Mouse (Mus musculus) heart, postnatal 10 days (tissue): ENCODE data around the gene Rabgap1. TPM values are rescaled to one million over a fixed set of nuclear protein-coding genes. Genes with fewer than 3 reads are reported as not detected.
A peak's percentile ranks its signal among the peaks of the same experiment; 100 is the strongest.
"Not testable (repeated sequence)": the region's sequence is repeated elsewhere in the genome, so short reads cannot be mapped to it uniquely, and the experiment has no call there.

Experiments
- DNase-seq, 2 experiments: peaks; one replicate each; pipeline ENCODE4 v3.0.0; 2021
- intact Hi-C: fragments of 180-260 bp; cut with DNase I; formaldehyde crosslinking; loops from one replicate; pipeline ENCODE4 v1.15.1; 2025
- total RNA-seq, 2 experiments: library from RNA; stranded (reverse); gene quantifications; 2 replicates each; pipeline ENCODE4 v1.2.3; 2021

Rabgap1 gene
- 10 to 100 TPM; 45.9 to 56.7 TPM for total RNA-seq

- intact Hi-C loops = no loop called here
- DNase-seq = peak; percentile 97 to 99
Observed at GRCm38 (mm10) chr2:37442611-37443591, at the start of gene Rabgap1, which contains the start of the genes Zbtb26 and Zbtb6. Gene Rabgap1, plus strand, starts transcription at chr2:37443279. Gene Zbtb26, minus strand, starts transcription at chr2:37443135. Gene Zbtb6, minus strand, starts transcription at chr2:37443171.

GRCm38 (mm10) chr2:37395539-37395938 is 47.5 kb upstream of the Rabgap1 start:
- peak in 1 of 2 experiments; percentile 18 for DNase-seq
- intact Hi-C loops = loop anchor here (5.0 kb wide), 1 partner anchor 92 kb away; no protein-coding TSS in a partner anchor

GRCm38 (mm10) chr2:37421903-37422302 is 21.2 kb upstream of the Rabgap1 start:
- intact Hi-C loops = no loop called here
- no peak for DNase-seq

DNA sequence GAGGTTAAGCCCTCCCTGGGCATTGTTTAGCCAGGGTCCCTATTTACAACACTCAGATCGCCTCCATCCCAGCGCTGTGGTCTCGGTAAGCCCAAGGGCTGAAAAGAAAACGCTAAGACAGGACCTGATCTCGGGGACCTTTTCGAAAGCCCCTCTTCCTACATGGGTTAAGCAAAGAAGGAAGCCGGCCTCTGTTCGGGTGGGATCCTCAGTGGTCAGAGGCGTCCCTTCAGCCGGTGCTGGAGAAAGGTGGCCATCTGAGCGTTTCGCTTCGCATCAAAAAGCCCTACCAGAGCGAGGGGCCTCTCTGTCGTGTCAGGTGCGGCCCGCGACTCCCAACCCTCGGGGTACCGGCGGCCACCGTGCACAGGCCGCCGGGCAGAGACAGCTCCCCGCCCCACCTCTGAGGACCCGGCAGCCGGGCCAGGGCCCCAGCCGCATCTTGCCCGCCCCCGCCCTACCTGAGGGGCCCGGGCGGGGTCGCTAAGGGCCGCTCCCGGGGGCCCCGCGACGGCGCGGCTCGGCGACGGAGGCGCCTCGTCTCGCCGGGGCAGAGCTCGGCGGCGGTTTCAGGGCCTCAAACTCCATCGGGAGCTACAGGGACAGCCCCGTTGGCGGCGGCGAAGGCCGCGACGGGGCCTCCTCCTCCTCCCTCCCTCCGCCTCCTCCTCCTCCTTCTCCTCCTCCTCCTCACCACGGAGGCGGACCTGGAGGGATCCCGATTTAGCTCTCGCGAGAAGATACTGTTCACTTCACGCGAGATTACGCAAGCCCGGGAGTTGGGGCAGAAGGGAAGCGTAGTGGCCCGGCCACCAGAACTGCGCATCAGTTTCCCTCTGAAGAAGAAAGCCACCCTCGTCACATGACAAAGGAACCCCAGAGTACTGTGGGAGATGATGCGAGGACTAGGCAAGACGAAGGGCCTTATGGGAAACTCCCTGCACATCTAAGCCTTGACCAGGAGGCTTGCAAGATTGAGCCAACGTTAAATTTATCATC is 20.5 kb upstream of the Rabgap1 start, which contains the start of gene Rc3h2:
Rc3h2 (minus strand) TSS at position 598 of the 999 bp plus-strand sequence.
- intact Hi-C loops = no loop called here
- DNase-seq = peak; percentile 98

DNA sequence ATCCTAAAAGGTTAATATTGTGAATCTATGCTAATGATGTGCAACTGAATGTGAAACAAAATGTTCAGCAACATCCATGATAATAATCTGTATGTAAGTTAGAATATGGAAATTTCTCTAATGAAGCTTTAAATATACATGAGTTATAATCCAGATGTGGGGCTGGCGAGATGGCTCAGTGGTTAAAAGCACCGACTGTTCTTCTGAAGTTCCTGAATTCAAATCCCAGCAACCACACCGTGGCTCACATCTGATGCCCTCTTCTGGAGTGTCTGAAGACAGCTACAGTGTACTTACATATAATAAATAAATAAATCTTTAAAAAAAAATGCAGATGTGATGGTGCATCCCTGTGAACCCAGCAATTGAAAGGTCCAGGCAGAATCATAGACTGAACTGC is 19.4 kb upstream of the Rabgap1 start:
- intact Hi-C loops = no loop called here
- no peak for DNase-seq

DNA sequence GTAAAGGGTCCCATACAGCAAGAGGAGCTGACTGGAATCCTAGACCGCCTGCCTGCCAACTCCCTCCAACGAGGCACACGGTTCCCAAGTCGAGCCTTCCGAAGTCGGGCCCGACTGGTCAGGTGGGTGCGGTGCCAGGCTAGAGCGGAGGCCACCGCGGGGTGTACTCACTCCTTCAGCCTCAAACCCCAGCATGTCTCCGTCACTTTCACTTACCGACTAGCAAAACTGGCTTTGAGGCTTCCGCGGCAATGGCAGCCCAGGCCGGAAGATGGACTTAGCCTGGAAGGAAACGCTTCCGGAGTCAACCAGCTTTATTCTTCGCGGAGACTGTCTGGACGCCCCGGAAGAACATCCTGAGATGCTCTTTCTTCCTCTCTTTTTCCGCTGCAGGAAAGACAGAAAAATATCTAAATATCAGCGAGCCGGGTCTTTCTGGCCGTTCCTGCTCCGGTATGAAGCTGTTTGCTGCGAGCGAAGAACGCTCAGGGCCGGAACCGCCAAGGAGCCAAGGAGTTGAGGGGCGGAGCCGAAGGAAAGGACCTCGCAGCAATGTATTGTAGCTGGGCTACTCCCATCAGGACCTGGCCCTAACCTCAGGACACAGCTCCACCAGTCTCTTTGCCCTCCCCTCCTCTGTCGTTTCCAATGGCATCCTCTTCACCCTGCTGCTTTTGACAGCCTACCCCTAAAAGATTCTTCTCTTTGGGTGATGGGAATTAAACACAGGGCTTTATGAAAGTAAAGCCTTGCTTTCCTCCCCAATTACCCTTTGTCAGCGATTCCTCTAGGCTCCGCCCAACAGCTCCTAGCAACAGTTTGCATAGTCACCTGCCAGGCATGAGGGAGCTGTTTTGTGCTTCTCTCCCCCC is 12.2 kb upstream of the Rabgap1 start:
- intact Hi-C loops = no loop called here
- peak; percentile 89 to 91 for DNase-seq

DNA sequence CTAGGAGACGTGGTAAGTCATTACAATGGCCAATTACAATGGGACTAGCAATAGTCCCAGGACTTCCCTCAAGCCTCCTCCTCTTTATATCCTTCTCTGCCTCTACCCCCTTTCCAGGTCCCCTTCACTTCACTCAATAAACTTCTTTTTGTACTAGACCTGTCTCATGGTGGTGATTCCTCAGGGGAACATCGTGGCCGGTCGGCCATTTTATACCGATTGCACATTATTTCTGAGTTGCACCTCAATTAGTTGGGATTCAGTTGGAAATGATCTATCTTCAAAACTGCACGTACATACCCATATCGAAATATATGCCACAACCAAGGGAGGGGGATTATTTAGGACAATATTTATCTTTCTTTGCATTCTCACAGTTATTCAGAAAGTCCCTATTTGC is 11.5 kb upstream of the Rabgap1 start:
- intact Hi-C loops = no loop called here
- no peak for DNase-seq

- DNase-seq = peak; percentile 95 to 96
- intact Hi-C loops = no loop called here
Observed at GRCm38 (mm10) chr2:37451667-37452375, 8.7 kb downstream of the Rabgap1 start.

DNA sequence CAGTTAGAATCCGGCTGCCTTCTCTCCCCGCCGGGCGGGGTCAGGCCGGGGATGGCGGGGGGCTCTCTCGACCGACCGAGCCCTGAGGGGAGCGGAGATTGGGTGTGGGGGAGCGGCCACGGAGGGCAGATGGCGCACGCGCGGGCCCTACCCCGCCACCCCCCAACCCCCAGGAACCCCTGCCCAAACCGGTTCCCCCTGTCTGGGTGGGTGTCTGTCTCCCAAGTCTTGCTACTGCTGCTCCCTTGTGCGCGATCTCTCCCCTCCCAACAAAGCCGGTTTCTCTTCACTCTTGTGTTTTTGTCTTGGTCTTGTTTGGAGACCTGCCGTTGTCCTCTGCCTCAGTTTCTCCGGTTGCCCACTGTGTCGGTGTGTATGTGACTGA is 9.3 kb downstream of the Rabgap1 start:
- no peak for DNase-seq
- intact Hi-C loops = no loop called here

GRCm38 (mm10) chr2:37460707-37461106 is 17.6 kb downstream of the Rabgap1 start:
- intact Hi-C loops = no loop called here
- DNase-seq = no peak

GRCm38 (mm10) chr2:37466266-37466665 is 23.2 kb downstream of the Rabgap1 start:
- DNase-seq = no peak
- intact Hi-C loops = no loop called here

DNA sequence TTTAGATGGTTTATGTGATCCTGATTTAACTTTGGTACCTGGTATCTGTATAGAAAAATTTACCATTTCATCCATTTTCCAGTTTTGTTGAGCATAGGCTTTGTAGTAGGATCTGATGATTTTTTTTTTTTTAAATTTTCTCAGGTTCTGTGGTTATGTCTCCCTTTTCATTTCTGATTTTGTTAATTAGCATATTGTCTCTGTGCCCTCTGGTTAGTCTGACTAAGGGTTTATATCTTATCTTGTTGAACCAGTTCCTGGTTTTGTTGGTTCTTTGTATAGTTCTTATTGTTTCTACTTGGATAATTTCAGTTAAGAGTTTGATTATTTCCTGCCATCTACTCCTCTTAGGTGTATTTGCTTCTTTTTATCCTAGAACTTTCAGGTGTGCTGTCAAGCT is 36.5 kb downstream of the Rabgap1 start:
- DNase-seq = no peak

DNA sequence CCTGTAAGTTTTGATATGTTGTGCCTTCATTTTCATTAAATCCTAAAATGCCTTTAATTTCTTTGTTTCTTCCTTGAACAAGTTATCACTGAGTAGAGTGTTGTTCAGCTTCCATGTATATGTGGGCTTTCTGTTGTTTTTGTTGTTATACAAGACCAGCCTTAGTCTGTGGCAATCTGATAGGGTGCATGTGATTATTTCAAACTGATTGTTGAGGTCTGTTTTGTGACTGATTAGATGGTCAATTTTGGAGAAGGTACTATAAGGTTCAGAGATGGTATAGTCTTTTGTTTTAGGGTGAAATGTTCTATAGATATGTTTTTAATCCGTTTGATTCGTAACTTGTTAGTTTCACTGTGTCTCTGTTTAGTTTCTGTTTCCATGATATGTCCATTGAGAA is 37.0 kb downstream of the Rabgap1 start:
- DNase-seq = no peak
- intact Hi-C loops = loop anchor here (5.0 kb wide), 1 partner anchor 68 kb away; no protein-coding TSS in a partner anchor

More for the DNA sequence above, 36.5 kb downstream of the Rabgap1 start:
- intact Hi-C loops = no loop called here

- intact Hi-C loops = loop anchor here (2.0 to 5.0 kb wide), 2 partner anchors 72 to 103 kb away; no protein-coding TSS in a partner anchor
Observed at GRCm38 (mm10) chr2:37484165-37484564, 41.1 kb downstream of the Rabgap1 start.

DNA sequence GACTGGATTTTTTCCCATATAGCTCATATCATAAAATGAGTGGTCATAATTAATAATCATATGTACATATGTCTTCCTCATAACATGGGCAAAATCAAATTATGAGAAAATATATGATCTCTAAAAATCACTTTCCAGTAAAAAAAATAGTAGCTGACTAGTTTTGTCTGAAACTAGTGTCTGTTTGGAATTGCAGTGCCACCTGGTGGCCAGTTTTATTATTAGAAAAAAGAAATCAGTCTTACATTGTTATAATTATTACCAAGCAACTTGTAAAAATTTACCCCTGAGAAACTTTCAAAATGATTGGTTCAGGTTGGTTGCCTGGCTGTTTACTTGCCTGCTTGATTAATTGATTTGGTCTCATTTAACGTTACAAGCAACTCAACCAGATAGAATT is 42.3 kb downstream of the Rabgap1 start:
- DNase-seq = peak; percentile 43 to 74
- intact Hi-C loops = loop anchor here (2.0 to 5.0 kb wide), 2 partner anchors 88 to 105 kb away; no protein-coding TSS in a partner anchor

More at GRCm38 (mm10) chr2:37484165-37484564, 41.1 kb downstream of the Rabgap1 start:
- no peak for DNase-seq

- intact Hi-C loops = loop anchor here (5.0 kb wide), 1 partner anchor 89 kb away; no protein-coding TSS in a partner anchor
- no peak for DNase-seq
Observed at GRCm38 (mm10) chr2:37486408-37486807, 43.3 kb downstream of the Rabgap1 start.

- no peak for DNase-seq
- intact Hi-C loops = loop anchor here (5.0 kb wide), 1 partner anchor 92 kb away; no protein-coding TSS in a partner anchor
Observed at GRCm38 (mm10) chr2:37488956-37489355, 45.9 kb downstream of the Rabgap1 start.

- intact Hi-C loops = no loop called here
- no peak for DNase-seq
Observed at GRCm38 (mm10) chr2:37497321-37497720, 54.2 kb downstream of the Rabgap1 start.

DNA sequence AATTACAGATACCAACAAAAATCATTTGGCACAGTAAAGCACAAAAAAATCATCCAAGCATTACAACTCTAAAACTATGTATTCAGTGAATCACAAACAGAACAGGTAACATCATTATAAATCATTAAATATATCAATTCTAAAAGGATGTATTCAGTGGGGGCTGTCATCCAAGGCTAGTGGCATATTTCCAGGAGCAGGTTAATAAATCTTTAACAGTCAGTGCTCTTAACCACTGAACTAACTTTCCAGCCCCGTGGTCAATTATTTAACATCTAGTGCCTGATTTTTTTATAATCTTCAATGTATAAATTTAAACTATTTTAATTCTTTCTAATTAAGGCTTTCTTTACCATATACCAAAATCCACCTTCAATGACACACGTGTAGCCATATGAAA is 62.8 kb downstream of the Rabgap1 start:
- intact Hi-C loops, DNase-seq: not testable (repeated sequence)
